Mouse (Mus musculus): Measurements from ENCODE around the gene Ccdc51.

Ccdc51 gene

DNA sequence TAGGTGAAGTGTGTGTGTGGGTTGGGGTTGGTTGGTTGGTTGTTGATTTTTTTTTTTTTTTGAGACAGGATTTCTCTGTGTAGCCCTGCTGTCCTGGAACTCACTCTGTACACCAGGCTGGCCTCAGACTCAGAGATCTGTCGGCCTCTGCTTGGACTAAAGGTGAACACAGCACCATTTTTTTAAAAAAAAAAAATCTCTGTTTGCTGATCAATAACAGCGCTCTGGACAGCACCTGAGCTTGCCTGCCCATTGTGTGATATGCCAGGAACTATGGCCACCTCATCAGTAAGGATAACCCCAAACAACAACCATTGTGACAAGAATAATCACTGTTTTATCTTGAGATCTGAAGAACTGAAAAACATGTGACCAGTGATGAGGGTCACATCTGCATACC is 42.8 kb downstream of the Ccdc51 start:
- DNase-seq: no peak

DNA sequence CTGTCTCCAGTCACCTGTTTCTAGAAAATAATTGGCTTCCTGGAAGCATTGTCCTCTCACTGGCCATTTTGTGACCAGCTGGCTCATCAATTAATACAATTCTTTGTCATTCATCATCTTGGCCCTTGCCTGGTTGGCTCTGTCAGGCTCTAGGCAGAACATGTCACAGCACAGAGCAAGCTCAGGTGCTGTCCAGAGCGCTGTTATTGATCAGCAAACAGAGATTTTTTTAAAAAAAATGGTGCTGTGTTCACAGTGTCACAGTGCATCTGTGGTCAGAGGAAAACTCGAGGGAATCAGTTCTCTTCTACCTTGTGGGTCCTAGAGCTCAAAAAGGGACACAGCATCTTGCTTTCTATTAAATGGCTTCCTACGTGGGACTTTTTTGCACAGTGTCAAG is 43.2 kb downstream of the Ccdc51 start:
- DNase-seq: no peak

- no peak for DNase-seq
Measured at GRCm38 (mm10) chr9:109127076-109127475, 44.8 kb downstream of the Ccdc51 start.

DNA sequence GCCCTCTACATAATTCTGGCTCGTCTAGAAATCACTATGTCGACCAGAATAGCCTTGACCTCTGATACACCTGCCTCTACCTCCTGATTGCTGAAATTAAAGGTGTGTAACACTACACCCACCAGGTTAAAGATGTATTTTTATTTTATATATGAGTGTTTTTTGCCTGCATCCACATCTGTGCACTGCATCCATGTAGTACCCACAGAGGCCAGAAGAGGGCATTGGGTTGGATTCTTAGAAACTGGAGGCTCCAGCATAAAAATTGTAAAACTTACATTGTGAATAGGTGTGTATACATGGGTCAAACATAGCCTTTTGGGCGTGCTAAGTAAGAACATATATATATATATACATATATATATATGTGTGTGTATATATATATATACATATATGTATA is 45.9 kb downstream of the Ccdc51 start:
- DNase-seq: no peak

- DNase-seq: no peak
Measured at GRCm38 (mm10) chr9:109130076-109130475, 47.8 kb downstream of the Ccdc51 start.

- peak; percentile 9 for DNase-seq
Measured at GRCm38 (mm10) chr9:109140414-109140813, 58.1 kb downstream of the Ccdc51 start.

Data from thymus, postnatal 25 days (tissue).